Mouse (Mus musculus) embryonic fibroblast, embryonic 13.5 days (primary cell): ENCODE results near the gene Mtf2. TPM values are rescaled to one million over a fixed set of nuclear protein-coding genes. Genes with fewer than 3 reads are reported as not detected.
"Not testable (repeated sequence)": the region's sequence is repeated elsewhere in the genome, so short reads cannot be mapped to it uniquely, and the experiment has no call there.

ENCODE experiments used
- H3K27ac ChIP-seq: 2 replicates; pipeline ENCODE4 v1.5.1; 2012; ENCODE audit warnings: low read length, control low read depth, inconsistent platforms; ENCODE audit not compliant: insufficient read depth
- H3K4me1 ChIP-seq: 2 replicates; pipeline ENCODE4 v1.6.1; 2011; ENCODE audit warnings: low read length; ENCODE audit not compliant: control insufficient read depth, insufficient read depth
- H3K4me3 ChIP-seq: 2 replicates; pipeline ENCODE4 v1.5.1; 2011; ENCODE audit warnings: mild to moderate bottlenecking, control low read depth, low read length; ENCODE audit not compliant: insufficient read depth
- CTCF ChIP-seq: IDR thresholded peaks from 2 replicates; pipeline ENCODE4 v1.5.1; 2011; ENCODE audit warnings: mild to moderate bottlenecking, control low read depth, low read length, moderate library complexity, borderline replicate concordance; ENCODE audit not compliant: insufficient read depth
- POLR2A ChIP-seq: IDR thresholded peaks from 2 replicates; pipeline ENCODE4 v1.6.1; 2011; ENCODE audit warnings: low read depth, mild to moderate bottlenecking, control low read depth, low read length, moderate library complexity
- polyA plus RNA-seq: library from polyadenylated mRNA; stranded (reverse); fragments of >200 nt; gene quantifications from 2 replicates; pipeline ENCODE4 v1.2.4, GENCODE M21; 2011; ENCODE audit warnings: low read depth; ENCODE audit not compliant: missing spikeins, insufficient read length

Mtf2 gene
- polyA plus RNA-seq, 1 experiment = 35.3 TPM

DNA sequence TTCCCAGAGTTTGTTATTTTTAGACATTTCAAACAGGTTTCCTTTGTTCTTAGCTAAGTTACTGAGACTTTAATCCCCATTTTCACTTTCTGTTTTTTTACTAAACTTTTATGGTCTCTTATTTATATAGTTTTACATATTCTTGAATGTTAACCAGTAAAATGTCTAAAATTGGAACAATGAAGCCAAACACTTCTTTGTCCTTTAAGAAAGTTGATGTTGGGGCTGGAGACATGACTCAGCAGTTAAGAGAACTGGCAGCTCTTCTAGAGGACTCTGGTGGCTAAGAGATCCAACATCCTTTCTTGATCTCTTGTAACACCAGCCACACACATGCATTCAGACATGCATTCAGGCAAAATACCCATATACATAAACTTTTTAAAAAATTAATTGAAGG, 14.1 kb downstream of the Mtf2 start:
- peak overlapping the region; percentile 31 for H3K27ac ChIP-seq
- TF ChIP-seq CTCF (no peak), POLR2A (no peak)
- H3K4me1 ChIP-seq = peaks cover 2% of the 10 kb centered on the region; the same call in 1 of the 2 replicates
- no peak overlapping the region for H3K4me3 ChIP-seq

DNA sequence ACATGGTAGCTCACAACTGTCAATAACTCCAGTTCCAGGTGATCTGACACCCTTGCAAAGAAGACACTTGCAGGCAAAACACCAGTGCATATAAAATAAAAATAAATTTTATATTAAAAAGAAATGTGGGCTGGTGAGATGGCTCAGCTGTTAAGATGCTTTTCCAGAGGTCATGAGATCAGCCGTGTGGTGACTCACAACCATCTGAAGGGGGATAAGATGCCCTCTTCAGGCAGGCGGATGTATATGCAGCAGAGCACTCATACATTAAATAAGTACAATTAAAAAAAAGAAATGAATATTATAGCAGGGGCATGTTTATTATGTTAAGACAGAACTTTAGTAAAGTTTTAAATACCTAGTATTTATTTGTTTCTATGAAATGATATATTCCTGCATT, 16.9 kb downstream of the Mtf2 start:
- H3K4me1 ChIP-seq = peaks cover 2% of the 10 kb centered on the region; the same call in 1 of the 2 replicates
- H3K27ac ChIP-seq = no peak overlapping the region
- TF ChIP-seq CTCF = no peak
- TF ChIP-seq POLR2A = no peak
- H3K4me3 ChIP-seq = no peak overlapping the region

DNA sequence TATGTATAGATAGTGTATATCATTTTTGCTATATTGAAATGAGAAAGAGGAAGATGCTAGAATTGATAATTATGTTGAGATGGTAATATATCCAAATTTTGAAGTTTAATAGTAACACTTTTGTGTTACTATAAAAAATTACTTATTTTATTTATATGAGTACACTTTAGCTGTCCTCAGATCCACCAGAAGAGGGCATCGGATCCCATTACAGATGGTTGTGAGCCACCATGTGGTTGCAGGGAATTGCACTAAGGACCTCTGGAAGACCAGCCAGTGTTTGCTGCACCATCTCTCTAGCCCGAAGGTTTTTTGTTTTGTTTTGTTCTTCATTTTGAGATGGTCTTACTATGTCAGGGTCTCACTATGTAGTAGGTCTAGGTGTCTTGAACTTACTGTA, 20.0 kb downstream of the Mtf2 start:
- Histone ChIP-seq H3K4me3 (no peak overlapping the region), H3K27ac (no peak overlapping the region), H3K4me1 (peaks cover 2% of the 10 kb centered on the region; the same call in 1 of the 2 replicates)
- TF ChIP-seq CTCF (no peak), POLR2A (no peak)

DNA sequence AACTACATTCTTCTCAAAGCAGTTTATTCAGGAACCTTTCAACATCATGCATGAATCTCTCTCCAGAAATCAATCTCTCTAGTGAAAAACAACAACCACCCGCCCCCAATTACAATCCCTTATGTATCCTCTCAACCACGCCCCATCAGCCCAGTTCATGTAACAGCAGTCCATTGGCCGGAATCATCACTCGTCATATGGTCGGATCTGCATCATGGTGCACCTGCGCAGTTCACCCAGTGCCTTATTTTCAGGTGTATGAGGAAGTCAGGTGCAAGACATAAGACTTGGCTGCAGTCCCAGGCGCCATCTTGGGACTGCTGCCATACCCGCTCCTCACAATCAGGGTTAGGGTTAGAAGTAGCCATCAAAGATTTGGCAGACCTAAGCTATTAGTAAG, 27.3 kb downstream of the Mtf2 start:
- H3K4me3 ChIP-seq, H3K4me1 ChIP-seq, H3K27ac ChIP-seq: not testable (repeated sequence)

DNA sequence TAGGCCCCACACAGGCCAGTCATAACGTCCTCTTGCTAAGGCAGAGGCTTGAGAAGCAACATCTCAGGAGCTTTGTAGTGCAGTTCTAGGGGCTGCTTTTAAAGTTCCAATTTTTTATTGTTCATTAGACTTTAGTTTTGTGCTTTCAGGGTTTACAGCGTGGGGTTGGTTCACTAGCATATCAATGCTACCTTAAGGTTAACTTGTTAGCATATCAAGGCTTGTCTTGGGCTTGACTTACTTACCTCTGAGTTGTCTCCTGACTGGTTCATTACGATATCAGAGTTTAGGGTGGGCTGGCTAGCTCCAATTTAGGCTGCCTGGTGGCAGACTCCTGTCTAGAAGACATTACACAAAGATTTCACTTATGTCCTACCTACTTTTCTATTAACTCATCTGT, 32.2 kb downstream of the Mtf2 start:
- Histone ChIP-seq H3K4me1 (no peaks in the 10 kb centered on the region), H3K4me3 (no peak overlapping the region), H3K27ac (no peak overlapping the region)
- TF ChIP-seq POLR2A = no peak
- no peak for TF ChIP-seq CTCF

DNA sequence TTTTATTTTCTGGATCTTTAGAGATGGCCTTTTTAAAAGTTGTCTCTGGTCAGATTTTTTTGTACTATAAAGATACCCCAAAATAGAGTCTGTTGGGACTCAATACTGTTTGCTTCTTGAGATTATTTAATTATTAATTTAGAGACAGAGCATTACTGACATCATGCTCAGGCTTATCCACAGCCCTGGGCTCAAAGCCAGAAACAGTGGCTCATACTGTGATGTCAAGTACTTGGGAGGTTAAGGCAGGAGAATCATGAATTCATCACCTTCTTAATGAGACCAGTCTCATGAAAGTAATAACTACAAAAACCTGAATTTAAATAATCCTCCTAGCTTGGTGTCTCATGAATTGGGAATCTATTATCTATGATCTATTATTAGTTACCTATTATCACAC, 34.7 kb downstream of the Mtf2 start:
- H3K4me1 ChIP-seq = no peaks in the 10 kb centered on the region
- H3K27ac ChIP-seq = no peak overlapping the region
- H3K4me3 ChIP-seq = no peak overlapping the region
- no peak for TF ChIP-seq CTCF
- TF ChIP-seq POLR2A = no peak

DNA sequence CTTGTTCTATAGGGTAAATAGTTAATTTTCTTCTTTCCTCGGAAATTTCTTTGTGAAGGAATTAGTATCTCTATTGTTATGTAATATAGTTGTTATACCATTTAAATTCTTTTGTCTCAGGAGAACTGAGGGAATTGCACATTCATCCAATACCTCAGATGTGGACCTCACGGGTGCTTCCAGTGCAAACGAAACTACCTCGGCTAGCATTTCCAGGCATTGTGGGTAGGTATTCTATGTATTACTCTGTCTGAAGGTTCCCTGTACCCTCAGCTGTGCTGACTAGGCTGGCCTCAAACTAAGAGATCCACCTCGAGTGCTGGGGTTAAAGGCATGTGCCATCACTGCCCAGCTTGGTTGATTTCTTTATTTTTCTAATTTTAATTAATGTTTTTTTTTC, 38.8 kb downstream of the Mtf2 start:
- no peaks in the 10 kb centered on the region for H3K4me1 ChIP-seq
- TF ChIP-seq CTCF (no peak), POLR2A (no peak)
- H3K27ac ChIP-seq = no peak overlapping the region
- H3K4me3 ChIP-seq = no peak overlapping the region

DNA sequence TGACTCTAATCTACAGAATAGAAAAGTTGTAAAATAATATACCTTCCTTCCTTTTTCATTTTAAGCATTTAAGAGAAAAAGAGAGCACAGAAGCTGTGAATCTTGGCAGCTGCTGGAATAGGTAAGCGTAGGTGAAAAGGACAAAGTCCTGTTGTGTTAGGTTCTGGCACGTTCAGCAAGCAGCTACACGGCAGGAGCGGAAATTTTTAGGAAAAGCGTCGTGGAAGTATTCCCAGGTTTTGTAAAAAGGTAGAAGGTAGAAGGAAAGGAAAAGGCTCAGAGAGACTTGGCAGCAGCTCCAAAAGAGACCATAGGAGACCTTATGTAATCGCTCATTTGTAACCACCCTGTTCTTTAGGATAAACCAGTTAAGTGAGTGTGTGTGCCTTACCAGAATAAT, 43.9 kb downstream of the Mtf2 start:
- no peak overlapping the region for H3K27ac ChIP-seq
- TF ChIP-seq CTCF (no peak), POLR2A (no peak)
- no peaks in the 10 kb centered on the region for H3K4me1 ChIP-seq
- H3K4me3 ChIP-seq = no peak overlapping the region

DNA sequence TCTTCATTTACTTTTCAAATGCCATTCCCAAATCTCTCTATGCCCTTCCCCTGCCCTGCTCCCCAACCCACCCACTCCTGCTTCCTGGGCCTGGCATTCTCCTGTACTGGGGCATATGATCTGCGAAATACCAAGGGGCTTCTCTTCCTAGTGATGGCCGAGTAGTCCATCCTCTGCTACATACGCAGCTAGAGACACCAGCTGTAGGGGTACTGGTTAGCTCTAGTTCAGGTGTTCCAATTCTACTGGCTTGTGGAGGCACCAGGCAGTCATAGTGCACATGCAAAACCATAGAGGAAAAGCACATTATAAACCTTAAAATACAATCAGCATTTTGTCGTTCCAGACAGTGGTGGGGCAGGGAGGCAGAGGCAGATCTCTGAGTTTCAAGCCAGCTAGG, 52.2 kb downstream of the Mtf2 start:
- Histone ChIP-seq H3K4me1 (no peaks in the 10 kb centered on the region; the same call in 1 of the 2 replicates), H3K27ac (no peak overlapping the region), H3K4me3 (no peak overlapping the region)
- TF ChIP-seq POLR2A = no peak
- TF ChIP-seq CTCF = no peak

DNA sequence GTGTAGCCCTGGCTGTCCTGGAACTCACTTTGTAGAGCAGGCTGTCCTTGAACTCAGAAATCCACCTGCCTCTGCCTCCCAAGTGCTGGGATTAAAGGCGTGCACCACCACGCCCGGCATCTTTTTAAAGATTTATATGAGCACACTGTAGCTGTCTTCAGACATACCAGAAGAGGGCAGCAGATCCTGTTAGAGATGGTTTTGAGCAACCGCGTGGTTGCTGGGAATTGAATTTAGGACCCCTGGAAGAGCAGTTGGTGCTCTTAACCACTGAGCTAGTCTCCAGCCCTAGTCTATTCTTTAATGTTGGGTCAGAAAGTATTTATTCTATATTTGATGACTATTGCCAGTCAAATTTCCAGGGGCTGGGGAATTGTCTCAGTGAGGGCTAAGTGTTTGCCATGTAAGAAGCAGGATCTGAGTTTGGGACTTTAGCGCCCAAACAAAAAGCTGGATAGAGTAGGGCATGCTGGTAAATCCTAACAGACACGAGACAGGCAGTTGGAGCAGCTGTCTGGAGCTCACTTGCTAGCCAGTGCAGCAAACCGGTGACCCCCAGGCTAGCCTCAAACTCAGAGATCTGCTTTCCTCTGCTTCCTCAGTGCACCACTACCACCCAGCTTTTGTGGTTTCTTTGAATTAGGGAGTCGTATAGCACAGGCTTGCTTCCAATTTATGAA, 54.9 kb downstream of the Mtf2 start:
- TF ChIP-seq POLR2A (no peak), CTCF (no peak)
- no peaks in the 10 kb centered on the region; the same call in 1 of the 2 replicates for H3K4me1 ChIP-seq
- no peak overlapping the region for H3K4me3 ChIP-seq
- no peak overlapping the region for H3K27ac ChIP-seq

DNA sequence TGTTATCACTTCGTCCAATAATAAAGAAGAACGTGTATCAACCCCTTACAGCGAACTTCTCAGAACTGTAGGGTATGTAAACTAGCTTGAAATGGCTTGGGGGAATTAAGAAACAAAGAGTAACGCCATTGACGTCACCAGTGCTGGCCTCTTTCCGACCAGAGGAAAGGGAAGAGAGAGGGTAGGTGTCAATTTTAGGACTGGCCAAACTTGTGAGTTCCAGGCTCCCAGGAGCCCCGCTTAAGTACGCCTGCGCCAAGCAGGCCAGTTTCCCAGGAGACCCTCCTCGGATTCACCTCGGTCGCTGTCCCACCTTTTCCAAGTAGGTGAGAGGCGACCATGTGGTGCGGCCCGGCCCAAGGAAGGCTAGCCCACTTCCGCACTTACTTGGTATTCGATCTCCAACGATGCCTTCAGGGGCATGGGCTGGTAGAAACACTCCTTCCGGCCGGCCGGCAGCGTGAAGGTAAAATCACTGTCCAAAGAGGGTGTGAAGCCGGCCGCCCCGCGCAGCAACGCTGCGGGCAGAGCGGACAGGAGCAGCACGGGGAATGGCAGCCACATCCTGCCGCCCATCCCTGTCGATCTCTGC, 66.5 kb downstream of the Mtf2 start:
- Histone ChIP-seq H3K27ac (peak overlapping the region; percentile 53), H3K4me3 (peak overlapping the region; percentile 77), H3K4me1 (no peaks in the 10 kb centered on the region)
- TF ChIP-seq POLR2A (no peak), CTCF (no peak)
